Mouse (Mus musculus) c-Kit-negative CD71-positive TER-119-positive erythroid progenitor cells, embryonic 14.5 days (primary cell): ENCODE data around the gene Panx1.

Source experiments
- DNase-seq: peaks from one replicate; pipeline ENCODE4 v3.0.0-alpha.2; 2013; ENCODE audit warnings: low read depth, low spot score

Gene Panx1

DNA sequence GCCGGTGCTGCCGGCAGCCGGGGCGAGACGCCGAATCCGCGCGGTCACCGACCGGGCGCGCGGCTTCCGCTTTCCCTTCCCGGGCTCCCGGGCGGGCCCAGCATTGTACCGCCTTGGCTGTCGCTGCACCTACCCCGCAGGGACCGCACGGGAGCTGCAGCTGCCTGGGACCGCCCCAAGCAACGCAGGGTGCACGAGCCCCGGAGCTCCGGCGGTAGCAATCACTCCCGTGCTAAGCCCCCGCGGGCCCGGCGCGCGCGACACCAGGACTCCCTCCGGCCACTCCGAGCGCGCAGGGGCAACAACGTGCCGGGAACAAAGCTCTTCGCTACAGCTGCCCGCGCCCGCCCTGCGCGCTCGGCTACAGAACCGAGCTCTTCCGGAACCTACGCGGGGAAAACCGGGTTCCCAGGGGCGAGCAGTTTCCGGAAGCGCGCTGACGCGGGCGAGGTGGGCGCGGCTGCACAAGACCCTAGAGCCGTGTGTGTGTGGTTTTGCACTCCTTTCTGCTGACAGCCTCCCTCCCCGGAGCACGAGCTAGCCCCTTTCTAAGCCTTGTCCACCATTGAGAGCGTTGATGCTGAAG, at the start of gene Panx1:
Gene Panx1 (minus strand): TSS at position 395 of the 586 bp plus-strand sequence.
- no peak for DNase-seq

DNA sequence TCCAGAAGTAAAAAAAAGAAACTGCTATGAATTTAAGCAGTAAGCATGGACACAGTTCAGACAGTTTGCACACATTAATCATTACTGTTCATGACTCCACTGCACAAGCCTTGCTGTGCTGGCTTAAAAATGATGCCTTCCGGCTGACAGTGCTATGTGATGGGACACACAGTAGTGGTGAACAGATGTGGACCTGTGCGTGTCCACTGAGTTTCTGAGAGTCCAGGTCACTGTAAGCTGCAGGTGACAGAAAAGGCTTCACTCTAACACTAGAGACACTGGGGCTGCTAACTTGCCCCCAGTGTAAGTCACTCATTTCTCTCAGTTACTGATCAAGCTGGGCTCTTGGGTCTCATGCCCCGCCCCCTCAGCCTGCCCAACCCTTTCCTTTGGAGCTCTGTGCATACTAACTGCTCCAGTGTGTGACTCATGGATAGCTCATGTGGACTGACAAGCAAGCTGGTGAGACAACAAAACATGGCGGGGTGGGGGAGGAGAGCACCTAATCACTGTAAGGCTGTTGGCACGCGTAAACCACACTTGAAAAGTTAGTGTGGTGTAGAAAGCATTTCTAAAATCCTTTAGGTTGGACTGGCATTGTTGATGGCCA, 23.5 kb upstream of the Panx1 start:
- no peak for DNase-seq

DNA sequence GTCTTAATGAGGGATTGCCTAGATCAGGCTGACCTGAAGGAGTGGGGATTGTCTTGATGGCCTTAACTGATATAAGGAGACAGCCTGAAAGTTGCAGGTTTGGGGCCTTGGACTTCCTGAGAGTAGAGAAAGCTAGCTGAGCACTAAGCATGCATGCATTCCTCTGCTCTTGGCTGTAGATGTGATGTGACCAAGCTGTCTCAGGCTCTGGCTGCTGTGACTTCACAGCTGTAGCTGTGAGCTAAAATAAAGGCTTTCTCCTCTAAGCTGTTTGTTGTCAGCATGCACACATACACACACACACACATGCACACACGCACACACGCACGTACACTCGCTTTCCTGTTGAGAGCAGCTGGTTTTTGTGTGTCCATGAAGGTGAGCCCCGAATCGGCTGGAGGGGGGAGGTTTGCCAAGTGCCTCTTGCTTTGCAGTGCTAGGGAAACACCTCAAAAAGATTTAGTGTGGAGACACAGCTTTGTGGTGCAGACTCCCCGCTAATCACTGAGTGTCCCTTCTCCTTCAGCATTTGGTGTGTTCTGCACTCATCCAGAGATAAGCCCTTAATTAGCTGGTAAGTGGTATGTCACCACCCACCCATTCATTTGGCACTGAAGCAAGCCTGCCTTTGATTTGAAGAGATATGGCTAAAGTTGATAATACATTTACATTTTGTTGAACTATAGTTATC, 22.9 kb upstream of the Panx1 start:
- no peak for DNase-seq

DNA sequence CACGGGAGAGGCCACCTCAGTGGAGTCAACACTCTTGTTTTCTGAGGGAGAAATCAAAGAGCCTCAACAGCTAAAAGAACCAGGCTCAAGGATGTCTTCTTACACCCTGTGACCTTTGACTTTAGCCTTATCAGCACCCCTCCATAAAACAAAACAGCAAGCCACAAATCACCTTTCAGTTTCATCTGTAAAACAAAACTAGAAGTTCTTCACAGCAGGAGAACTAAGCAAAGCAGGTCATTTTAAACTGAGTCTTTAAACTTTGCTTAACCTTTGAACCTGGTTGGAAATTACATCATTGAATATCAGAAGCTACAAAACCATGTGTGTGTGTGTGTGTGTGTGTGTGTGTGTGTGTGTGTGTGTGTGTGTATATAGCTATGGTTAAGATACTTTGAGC, 18.9 kb upstream of the Panx1 start:
- DNase-seq: no peak

DNA sequence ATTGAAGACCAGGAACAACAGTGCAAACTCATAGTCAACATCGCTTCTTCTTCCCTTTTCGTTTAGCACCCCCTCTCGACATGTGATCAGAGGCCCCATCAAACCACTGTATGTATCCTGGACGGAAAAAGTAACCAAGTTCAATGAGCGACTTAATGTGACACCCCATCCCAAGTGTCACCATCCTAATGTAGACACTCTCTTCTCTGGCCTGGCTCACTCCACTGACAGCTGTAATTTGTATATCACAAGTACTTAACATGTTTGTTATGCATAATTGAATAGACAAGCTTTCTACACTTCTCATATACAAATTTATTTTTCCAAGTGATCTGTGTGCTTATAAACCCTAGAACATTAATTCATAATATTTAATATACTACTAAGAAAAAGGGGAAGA, 15.6 kb upstream of the Panx1 start:
- DNase-seq: no peak

DNA sequence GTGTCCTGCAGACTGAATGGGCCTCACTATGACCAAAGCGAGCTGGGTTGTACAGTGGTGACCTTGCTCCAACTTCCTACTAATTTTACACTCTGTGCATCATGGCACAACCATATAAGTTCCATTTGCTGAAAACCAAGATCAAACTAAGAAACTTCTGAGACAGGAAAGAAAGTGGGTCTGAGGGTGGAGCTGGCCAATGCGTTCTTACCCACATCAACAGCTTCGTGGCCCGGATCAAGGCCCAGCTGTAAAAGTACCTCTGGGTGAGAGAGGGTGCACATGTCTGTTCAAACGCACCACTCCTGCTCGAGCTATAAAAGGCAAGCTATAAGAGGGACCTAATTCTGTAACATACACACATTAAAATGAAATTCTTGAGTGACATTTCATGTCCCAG, 14.7 kb upstream of the Panx1 start:
- DNase-seq: no peak

DNA sequence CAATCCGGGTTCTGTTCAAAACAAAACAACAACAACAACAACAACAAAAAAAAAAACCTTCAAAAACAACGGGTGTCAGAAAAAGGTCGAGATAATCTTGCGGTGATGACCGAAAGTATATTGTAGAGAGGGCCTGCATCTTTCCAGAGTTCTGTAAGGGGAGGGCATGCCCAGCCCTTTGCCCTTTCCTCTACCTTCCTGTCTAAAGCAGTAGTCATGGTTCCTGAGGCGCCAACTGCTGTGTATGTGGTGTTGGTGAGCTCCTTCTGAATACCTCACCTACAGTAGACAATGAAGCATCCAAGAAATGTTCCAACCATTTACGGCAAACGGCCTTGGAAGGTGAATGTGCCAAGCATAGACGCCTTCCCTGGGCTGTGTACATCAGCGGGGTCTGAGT, 462 bp upstream of the Panx1 start:
- DNase-seq: no peak

DNA sequence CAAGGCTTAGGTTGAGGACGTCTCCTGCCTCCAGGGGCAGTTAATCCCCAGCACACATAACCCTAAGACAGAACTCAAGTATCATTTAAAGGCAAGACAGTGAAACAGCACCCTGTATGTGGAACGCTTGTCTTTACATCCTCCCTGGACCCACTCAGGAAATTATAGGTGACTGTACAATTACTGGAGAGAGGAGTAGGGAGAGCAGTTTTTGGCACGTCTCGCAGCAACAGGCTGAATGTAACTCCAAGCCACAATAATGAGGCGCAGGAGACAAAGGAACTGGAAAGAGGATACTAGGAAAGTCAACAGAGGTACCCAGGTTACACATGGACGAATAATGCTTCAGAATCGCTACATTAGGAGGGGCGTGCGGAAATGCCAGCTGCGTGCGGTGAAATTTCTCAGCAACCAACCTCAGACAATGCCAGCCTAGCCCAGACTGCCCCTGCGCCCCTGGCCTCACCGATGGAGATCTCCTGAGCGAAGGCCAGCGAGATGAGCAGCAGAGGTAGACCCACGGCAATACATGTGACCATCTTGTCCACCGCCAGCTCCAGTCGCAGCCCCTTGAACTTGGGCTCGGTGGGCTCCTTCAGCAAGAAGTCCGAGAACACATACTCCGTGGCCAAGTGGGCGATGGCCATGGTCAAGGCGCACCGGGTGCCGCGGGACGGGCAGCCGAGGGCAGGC, 741 bp downstream of the Panx1 start:
- no peak for DNase-seq

DNA sequence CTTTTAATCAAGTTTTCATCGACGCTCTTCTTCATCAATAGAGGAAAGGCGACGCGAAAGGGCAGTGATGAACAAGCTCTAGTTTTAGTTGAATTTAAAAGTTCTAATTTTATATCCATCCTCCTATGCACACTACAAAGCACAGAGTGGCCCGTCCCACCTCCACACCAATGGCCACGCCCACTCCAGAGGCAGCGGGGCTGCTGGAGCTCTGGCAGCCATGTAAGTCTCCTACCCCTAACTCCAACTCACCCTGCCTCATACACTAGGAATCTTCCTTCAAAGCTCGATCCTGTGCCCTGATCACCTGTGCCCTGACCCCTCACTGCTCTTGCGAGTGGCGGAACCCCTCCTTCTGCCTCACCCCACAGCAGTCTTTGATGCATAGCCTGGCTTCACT, 3.7 kb downstream of the Panx1 start:
- no peak for DNase-seq

DNA sequence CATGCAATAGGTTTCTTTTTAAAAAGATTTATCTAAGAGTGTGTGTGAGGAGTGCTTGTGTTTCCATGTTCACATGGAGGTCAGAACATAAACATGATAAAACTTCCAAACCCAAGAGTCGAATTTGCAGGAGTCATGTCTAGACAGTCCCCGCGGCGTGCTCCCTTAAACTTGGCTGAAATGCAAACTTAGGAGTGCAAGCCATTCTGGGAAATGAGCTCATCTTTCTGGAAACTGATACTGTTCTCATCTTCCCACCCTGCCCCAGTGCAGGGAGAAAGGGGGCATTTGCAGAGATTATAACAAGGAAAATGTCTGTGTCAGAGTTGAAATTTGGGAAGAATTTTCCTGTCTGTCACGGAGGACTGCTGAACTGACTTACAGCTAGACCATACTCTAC, 5.4 kb downstream of the Panx1 start:
- no peak for DNase-seq

DNA sequence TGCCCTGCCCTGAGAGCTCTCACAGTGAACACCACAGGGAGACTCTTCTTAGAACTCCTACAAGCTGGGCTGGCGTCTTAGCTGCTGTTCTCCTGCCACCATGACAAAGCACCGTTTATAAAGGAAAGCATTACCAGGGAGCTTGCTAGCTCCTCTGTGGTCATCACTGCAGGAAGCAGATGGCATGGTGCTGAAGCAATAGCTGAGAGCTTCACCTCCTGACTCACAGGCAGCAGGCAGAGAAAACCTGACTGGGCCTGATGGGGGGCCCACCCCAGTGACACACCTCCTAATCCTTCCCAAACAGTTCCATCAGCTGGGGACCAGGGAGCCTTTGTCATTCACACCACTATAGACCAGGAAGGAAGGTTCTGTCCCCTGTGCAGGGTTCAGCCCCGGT, 7.6 kb downstream of the Panx1 start:
- no peak for DNase-seq

DNA sequence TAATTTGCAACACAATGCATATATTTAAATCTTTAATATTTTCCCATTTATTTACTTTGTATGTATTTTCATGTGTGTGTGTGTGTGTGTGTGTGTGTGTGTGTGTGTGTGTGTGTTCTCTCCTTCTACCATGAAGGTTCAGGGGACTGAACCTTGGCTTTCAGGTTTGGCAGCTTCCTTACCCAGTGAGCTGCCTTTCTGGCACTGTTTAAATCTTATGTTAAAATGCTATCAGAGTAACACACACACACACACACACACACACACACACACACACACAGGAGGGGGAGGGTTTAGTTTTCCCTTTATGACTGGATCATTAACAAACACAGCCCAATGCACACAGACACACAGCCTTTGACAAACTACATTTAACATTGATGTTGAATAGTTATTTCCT, 8.0 kb downstream of the Panx1 start:
- DNase-seq: no peak

DNA sequence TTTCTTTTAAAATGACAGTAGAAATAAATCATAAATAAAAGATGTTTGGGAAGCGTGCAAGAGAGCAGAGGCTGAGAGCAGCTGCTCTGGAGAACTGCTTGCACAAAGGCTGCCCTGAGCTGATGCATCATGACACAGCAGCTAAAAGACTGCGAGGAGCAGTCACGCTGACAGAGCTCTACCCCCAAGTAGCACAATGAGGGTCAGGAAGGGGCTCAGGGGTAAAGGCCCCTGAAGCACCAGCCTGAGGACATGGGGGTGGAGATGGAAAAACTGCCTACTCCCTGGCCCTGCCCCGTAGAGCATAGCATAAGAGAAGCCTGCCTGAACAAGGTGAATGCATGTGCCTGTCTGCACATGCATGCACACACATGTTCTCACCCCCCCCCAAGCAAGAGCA, 8.5 kb downstream of the Panx1 start:
- DNase-seq: no peak

DNA sequence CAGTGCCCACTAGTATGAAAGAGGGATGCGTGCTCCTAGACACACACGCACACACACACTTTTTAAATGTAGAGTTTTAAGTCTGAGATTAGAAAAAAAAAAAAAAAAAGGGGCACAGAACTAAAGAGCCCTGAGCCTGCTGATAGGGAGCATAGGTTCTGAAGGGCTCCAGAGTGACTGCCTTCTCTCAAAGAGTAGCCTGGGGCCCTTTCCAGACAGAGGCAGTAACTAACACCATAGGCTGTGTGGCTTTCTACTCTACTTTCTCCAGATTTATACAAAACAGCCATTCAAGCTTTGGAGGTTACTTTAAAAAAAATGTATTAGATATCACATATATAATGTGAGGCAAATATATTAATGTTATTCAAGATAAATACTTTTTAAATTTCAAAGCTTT, 8.9 kb downstream of the Panx1 start:
- DNase-seq: no peak

DNA sequence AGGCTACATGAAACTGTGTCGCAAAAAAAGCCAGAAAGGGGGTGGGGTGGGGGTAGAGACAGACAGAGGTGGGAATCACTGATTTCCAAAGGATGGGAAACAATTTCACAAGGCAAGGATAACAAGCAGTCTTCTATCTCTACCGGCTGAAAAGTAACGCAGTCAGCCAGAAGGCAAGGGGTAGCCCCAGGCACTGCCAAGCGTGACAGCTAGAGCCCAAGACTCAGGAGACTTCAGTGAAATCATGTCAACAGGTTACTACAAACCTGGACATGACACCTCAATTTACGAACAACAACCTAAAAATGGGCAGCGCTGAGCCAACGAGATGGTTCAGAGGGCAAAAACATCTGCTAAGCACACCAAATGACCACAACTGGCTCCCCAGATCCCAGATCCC, 9.3 kb downstream of the Panx1 start:
- DNase-seq: no peak

DNA sequence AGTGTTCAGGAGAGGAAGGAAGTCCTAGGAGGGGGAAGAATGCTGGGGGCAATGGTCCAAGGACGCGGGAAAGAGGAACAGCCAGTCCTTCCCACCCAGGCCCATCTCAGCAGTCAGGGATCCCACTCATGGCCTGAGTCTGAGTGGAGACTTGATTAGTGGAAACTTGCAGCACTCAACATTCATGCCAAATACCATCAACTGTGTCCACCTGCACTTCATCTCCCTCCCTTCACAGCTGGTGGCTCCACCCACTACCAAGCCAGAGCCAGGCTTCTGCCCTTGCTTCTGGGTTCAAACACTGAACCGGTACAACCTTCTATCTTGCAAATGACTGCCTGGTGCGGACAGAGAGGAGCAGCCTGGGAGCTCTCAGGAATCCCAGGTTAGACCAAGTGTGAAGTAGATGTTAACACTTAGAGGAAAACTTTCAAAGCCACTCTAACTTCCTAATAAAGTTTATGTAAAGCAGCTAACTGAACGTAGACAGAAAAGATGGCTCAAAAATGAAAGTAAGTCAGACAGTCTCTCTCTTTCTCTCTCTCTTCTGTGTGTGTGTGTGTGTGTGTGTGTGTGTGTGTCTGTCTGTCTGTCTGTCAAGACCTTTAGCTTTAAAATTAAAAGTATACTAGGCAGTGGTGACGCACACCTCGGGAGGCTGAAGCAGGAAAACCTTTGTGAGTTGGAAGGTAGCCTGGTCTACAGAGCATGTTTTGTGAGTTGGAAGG, 10.6 kb downstream of the Panx1 start:
- no peak for DNase-seq

DNA sequence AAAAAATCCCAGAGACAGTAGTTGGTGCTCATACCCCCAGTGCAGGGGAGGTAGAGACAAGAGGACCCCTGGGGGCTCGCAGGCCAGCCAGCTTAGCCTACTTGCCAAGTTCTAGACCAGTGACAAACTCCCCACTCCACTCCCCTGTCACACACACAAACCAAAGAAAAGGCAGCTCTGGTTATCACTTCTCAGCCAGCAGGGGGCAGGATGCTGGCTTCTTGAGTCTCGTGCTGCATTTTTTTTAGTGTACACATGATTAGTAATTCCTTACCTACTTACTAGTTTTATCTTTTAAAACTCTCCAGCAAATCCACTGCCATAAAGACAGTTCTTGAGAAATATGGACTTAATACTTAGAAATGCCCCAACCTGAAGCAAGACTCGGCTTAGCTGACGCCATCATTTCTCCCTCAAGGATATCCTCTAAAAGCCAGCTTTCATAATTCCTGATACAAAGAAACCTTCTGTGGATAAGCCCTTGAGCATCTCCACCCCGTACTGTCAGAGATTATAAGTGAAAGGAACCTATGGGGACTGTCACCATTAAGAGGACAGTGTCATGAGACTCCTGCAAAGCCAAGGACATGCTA, 11.6 kb downstream of the Panx1 start:
- DNase-seq: no peak

DNA sequence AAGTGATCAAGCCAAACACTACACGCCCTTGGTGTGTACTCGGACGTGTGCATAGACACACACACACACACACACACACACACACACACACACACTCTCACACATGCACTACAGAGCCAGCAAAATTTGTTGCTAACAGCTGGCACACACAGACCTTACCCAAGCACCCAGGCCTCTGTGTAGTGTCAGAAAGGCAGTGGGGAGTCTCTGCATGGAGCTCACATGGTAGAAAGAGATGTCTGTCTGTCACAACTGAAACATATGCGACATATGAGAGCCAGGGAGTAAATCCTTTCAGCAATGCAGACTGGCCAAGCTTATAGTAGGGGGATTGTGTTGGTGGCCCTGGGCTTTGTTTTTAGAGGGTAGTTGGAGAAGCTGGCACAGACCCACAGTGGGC, 12.5 kb downstream of the Panx1 start:
- no peak for DNase-seq

DNA sequence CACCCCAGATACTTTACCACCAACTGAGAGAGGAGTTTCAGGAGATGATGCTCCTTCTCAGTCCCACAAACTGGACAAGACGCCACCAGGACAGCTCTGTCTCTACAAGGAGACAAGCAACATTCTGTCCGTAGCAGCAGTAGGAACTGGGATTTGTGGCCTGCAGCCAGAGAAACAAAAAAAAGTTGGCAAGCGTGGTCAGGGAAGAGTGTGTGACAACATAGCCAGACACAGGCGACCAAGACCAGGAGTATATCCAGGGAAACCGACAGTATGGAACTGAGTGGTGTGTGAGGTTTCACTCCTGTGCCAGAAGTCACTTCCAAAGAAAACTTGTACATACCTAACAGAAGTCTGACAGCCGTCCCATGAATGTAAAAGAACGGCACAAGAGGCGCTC, 14.5 kb downstream of the Panx1 start:
- DNase-seq: no peak

DNA sequence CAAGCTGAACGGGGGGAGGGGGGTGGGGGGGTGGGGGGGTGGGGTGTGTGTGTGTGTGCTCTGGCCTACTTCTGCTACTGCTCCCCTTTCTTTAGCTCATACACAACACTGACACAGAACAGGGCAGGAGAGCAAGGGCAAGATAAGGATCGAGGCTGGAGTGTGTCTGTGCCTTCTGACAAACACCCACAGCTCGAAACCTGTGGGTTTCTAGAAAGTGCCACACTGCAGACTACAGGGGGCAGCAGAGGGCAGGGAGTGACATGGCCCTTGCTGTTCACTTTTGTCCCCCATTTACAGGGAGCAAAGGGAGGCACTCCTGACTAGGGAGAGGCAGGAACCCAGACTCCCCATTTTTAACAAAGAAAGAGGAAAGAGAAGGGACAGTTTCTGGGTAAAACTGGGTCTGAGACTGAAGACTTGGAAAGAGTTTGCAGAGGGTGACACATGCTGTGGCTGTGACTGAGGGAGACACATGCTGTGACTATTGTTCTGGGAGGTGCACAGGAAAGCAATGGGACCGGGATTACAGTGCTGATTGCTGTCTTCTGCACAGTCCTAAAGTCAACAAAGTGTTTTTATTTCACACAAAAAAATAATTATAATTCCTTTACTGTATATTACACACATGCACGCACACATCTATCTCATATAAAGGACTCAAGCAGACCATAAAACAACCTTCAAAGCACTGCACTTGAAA, 16.1 kb downstream of the Panx1 start:
- no peak for DNase-seq

DNA sequence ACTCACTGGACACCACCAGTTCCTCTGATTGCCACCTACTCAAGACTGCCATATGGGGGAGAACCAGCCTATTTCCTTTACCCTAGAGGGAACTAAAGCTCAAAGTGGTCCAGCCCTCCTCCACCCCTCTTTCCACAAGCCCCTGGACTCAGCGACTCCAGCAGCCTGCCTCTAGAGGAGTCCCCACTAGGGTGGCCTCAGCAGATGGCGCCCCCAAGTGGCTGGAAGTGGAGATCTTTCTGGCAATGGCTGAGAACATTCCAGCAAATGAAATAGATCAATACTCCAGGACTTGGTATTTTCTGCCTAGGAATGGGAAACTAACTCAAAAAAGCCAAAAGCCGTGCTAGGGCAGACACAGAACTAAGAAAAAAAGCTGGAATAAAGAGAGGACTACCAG, 17.6 kb downstream of the Panx1 start:
- DNase-seq: no peak
